Mouse (Mus musculus) lung, postnatal 0 days (tissue): ENCODE data around the gene Nrcam.

Experiments
- CTCF ChIP-seq: IDR thresholded peaks from 2 replicates; pipeline ENCODE4 v1.5.1; 2016; ENCODE audit warnings: antibody characterized with exemption, mild to moderate bottlenecking
- EP300 ChIP-seq: IDR thresholded peaks from 2 replicates; pipeline ENCODE4 v1.6.1; 2016; ENCODE audit warnings: antibody characterized with exemption, mild to moderate bottlenecking, control low read depth

DNA sequence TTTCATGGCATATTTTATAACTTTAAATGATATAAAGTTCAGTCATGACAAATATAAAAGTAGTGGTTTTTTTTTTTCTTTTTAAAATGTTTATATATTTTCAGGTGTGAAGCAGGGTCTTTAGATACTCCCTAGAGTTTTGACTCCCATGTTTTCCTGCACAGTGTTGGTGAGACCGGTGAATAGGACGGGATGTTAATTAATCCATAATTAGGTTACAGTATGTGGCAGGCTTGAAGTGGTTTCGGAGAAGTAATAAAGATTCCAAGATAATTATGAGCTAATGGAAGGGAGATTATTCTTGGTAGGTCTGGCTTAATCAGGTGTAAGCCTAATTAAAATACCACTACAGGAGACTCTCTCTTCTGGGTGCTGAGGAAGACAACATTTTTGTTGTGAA, 17.5 kb downstream of the Nrcam start:
- no peak for TF ChIP-seq CTCF
- no peak for TF ChIP-seq EP300
